Mouse (Mus musculus): ENCODE results near the gene Psmb11. TPM values are rescaled to one million over a fixed set of nuclear protein-coding genes. Genes with fewer than 3 reads are reported as not detected.

Psmb11 gene
- polyA plus RNA-seq, 2 experiments: 0.01 TPM; not detected in 1

DNA sequence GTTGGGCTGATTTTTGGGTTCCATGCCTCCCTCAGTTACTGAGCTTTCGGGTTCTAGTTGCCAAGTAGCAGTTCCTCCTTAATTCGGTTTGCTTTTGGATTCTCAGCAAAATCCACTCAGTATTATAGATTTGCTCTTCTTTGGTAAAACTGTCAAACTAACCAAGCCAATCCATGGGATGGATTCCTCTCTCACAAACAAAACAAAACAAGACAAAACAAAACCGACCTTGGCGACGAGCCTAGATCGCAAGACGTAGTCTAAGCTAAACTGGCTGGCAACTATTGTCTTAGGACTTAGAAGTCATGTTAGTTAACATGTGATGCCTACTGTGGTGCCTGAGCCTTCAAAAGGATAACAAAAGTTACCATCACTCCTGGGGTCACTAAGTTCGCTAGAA is 17.5 kb upstream of the Psmb11 start:
- Histone ChIP-seq H3K9me3 (ENCODE audit: control insufficient read depth, low read length) (no peaks in the 10 kb centered on the region), H3K4me1 (ENCODE audit: control insufficient read depth, insufficient read depth, low read length) (peaks cover 18% of the 10 kb centered on the region), H3K27me3 (ENCODE audit: control insufficient read depth, insufficient read depth, low read length) (no peaks in the 10 kb centered on the region), H3K4me2 (replicated peaks; ENCODE audit: low read depth, low read length, severe bottlenecking) (peak overlapping the region; percentile 44), H3K36me3 (ENCODE audit: control insufficient read depth, insufficient read depth, low read length) (no peaks in the 10 kb centered on the region), H3K4me3 (replicated peaks; ENCODE audit: low read length) (peak overlapping the region; percentile 62), H3K27ac (replicated peaks; ENCODE audit: low read depth, low read length) (peak overlapping the region; percentile 90), H3K9ac (ENCODE audit: low read depth, low read length, severe bottlenecking) (peak overlapping the region; percentile 84; the same call in 1 of the 2 replicates)
- no peak for TF ChIP-seq POLR2A (IDR thresholded peaks at IDR 0.05; ENCODE audit: borderline replicate concordance, extremely low read depth, insufficient read depth, insufficient read length)
- ATAC-seq (ENCODE audit: low FRiP score, low read depth) (no peak), DNase-seq (ENCODE audit: low spot score) (no peak)
- WGBS: 82% methylated on average over 8 of the region's 8 CpGs

DNA sequence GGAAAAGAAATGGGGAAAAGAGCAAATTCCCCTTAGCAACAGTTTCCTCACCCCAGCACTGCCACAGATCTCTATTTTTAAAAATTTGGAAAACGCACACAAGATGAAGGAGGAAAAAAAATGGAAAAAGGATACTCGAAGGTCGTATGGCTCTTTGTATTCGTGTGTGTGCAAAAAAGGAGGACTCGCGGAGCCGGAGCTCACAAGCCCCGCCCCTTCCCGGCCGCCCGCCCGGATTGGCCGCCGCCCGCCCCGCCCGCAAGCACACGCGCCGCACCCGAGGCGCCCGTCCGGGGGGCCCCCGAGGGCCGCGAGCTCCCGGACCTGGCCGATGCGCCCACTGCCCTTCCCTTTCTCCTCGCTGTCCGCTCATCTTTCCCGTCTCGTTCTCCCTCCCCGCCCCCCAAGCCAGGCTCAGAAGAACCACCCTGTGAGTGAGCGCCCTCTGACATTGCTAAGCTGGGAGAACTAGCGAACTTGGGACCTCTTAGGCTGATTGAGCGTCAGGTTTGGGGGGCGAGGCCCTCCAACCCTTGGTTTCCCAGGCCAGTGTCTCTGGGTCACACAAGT is 15.4 kb upstream of the Psmb11 start, which contains the start of gene 4931414P19Rik:
Gene 4931414P19Rik (minus strand): TSS at position 242 of the 570 bp plus-strand sequence.
- Histone ChIP-seq H3K9ac (ENCODE audit: low read depth, low read length, severe bottlenecking) (peak within 1 kb of the TSS; percentile 56), H3K4me2 (replicated peaks; ENCODE audit: low read depth, low read length, severe bottlenecking) (peak within 1 kb of the TSS; percentile 56), H3K4me1 (ENCODE audit: control insufficient read depth, insufficient read depth, low read length) (peaks cover 18% of the 10 kb centered on the region), H3K4me3 (replicated peaks; ENCODE audit: low read length) (peak within 1 kb of the TSS; percentile 49), H3K36me3 (ENCODE audit: control insufficient read depth, insufficient read depth, low read length) (no peaks in the 10 kb centered on the region), H3K9me3 (ENCODE audit: control insufficient read depth, low read length) (no peaks in the 10 kb centered on the region), H3K27me3 (ENCODE audit: control insufficient read depth, insufficient read depth, low read length) (no peaks in the 10 kb centered on the region), H3K27ac (replicated peaks; ENCODE audit: low read depth, low read length) (peak within 1 kb of the TSS; percentile 73)
- 0 out of 2 replicates have a peak, but pooled peaks have one; percentile 28 for TF ChIP-seq POLR2A (IDR thresholded peaks at IDR 0.05; ENCODE audit: borderline replicate concordance, extremely low read depth, insufficient read depth, insufficient read length)
- DNase-seq (ENCODE audit: low spot score): peak; percentile 69
- WGBS: 1% methylated on average over 25 of the region's 39 CpGs
- ATAC-seq (ENCODE audit: low FRiP score, low read depth): peak; percentile 39; the same call in 1 of the 2 replicates

DNA sequence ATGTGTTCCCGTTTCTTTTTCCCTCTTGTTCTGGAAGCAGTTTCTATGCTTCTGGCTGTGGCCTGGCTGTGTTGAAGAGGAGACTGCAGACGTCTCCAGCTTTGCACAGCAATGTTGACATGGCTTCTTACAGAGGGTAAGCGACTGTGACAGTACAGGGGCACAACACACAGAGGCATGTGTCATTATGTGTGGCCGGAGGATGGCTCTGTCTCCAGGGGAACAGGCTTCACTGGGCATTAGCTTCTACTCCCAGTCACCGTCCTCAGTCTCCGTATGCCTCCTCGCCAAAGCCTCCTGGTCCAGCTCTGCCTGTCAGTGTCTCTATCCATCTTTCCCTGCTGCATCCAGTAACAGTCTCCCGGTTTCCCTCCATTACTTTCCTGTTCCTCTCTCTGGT is 14.0 kb upstream of the Psmb11 start:
- WGBS: 58% methylated on average over 8 of the region's 8 CpGs
- no peak for TF ChIP-seq POLR2A (IDR thresholded peaks at IDR 0.05; ENCODE audit: borderline replicate concordance, extremely low read depth, insufficient read depth, insufficient read length)
- DNase-seq (ENCODE audit: low spot score) (no peak), ATAC-seq (ENCODE audit: low FRiP score, low read depth) (no peak)
- H3K36me3 ChIP-seq (ENCODE audit: control insufficient read depth, insufficient read depth, low read length): peaks cover 12% of the 10 kb centered on the region; the same call in 1 of the 2 replicates
- H3K9me3 ChIP-seq (ENCODE audit: control insufficient read depth, low read length): no peaks in the 10 kb centered on the region
- no peak overlapping the region for H3K27ac ChIP-seq (replicated peaks; ENCODE audit: low read depth, low read length)
- peaks cover 18% of the 10 kb centered on the region for H3K4me1 ChIP-seq (ENCODE audit: control insufficient read depth, insufficient read depth, low read length)
- no peaks in the 10 kb centered on the region for H3K27me3 ChIP-seq (ENCODE audit: control insufficient read depth, insufficient read depth, low read length)
- no peak overlapping the region for H3K4me2 ChIP-seq (replicated peaks; ENCODE audit: low read depth, low read length, severe bottlenecking)
- H3K4me3 ChIP-seq (replicated peaks; ENCODE audit: low read length): no peak overlapping the region
- no peak overlapping the region for H3K9ac ChIP-seq (ENCODE audit: low read depth, low read length, severe bottlenecking)

DNA sequence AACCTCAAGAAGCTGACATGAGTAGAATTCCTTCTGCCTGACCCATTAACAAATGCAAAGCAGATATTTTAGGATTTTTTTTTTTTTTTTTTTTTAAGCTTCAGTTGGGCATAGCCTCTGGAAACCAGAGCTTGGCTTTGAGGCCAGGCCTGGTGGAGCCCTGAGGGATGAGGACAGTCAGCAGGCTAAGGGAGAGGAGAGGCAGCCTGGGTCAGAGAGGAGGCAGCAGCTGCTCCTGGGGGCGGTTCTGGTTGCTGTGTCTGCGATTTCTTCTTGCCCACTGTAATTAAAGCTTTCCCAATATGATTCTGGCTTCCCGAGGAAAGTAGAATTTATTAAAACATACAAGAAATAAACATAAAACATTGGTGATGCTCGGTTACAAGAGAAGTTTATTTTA is 12.0 kb upstream of the Psmb11 start:
- Histone ChIP-seq H3K4me2 (replicated peaks; ENCODE audit: low read depth, low read length, severe bottlenecking) (no peak overlapping the region), H3K4me3 (replicated peaks; ENCODE audit: low read length) (no peak overlapping the region), H3K4me1 (ENCODE audit: control insufficient read depth, insufficient read depth, low read length) (peaks cover 9% of the 10 kb centered on the region), H3K9ac (ENCODE audit: low read depth, low read length, severe bottlenecking) (no peak overlapping the region), H3K9me3 (ENCODE audit: control insufficient read depth, low read length) (no peaks in the 10 kb centered on the region), H3K36me3 (ENCODE audit: control insufficient read depth, insufficient read depth, low read length) (peaks cover 25% of the 10 kb centered on the region), H3K27me3 (ENCODE audit: control insufficient read depth, insufficient read depth, low read length) (no peaks in the 10 kb centered on the region), H3K27ac (replicated peaks; ENCODE audit: low read depth, low read length) (no peak overlapping the region)
- WGBS: 67% methylated on average over 4 of the region's 4 CpGs
- TF ChIP-seq POLR2A (IDR thresholded peaks at IDR 0.05; ENCODE audit: borderline replicate concordance, extremely low read depth, insufficient read depth, insufficient read length): no peak
- no peak for ATAC-seq (ENCODE audit: low FRiP score, low read depth)
- DNase-seq (ENCODE audit: low spot score): no peak

DNA sequence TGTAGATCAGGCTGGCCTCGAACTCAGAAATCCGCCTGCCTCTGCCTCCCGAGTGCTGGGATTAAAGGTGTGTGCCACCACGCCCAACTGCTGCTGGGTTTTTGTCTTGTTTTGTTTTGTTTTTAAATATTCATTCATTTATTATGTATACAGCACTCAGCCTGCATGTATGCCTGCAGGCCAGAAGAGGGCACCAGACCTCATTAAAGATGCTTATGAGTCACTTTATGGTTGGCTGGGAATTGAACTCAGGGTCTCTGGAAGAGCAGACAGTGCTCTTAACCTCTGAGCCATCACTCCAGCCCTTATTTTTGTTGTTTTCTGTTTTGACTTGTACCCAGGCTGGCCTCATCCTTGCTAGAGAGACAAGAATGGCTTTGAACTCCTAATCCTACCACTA is 11.3 kb upstream of the Psmb11 start:
- Histone ChIP-seq H3K9ac (ENCODE audit: low read depth, low read length, severe bottlenecking) (no peak overlapping the region), H3K27ac (replicated peaks; ENCODE audit: low read depth, low read length) (no peak overlapping the region), H3K27me3 (ENCODE audit: control insufficient read depth, insufficient read depth, low read length) (no peaks in the 10 kb centered on the region), H3K4me1 (ENCODE audit: control insufficient read depth, insufficient read depth, low read length) (peaks cover 6% of the 10 kb centered on the region; the same call in 1 of the 2 replicates), H3K4me3 (replicated peaks; ENCODE audit: low read length) (no peak overlapping the region), H3K4me2 (replicated peaks; ENCODE audit: low read depth, low read length, severe bottlenecking) (no peak overlapping the region), H3K36me3 (ENCODE audit: control insufficient read depth, insufficient read depth, low read length) (peaks cover 27% of the 10 kb centered on the region), H3K9me3 (ENCODE audit: control insufficient read depth, low read length) (no peaks in the 10 kb centered on the region)
- no peak for DNase-seq (ENCODE audit: low spot score)
- no peak for TF ChIP-seq POLR2A (IDR thresholded peaks at IDR 0.05; ENCODE audit: borderline replicate concordance, extremely low read depth, insufficient read depth, insufficient read length)
- no peak for ATAC-seq (ENCODE audit: low FRiP score, low read depth)
- WGBS: 81% methylated on average over 4 of the region's 4 CpGs

All from limb, embryonic 14.5 days (tissue).